8 mouse cellular contexts compared by ENCODE assay signal in genomic region chr9:108001922-108002770, GRCm38 (mm10). TPM values are rescaled to one million over a fixed set of nuclear protein-coding genes. Genes with fewer than 3 reads are reported as not detected.
DNase-seq lines count a peak whose midpoint lies in the region; ATAC-seq and TF ChIP-seq lines count a peak whose summit lies in the region.

Ip6k1 (plus strand) TSS chr9:108002501.

- H3K4me3 ChIP-seq in cortical plate, adult 2 months (ENCODE audit: insufficient read depth, low read length), result peak within 1 kb of the TSS; percentile 55
- H3K4me3 ChIP-seq in megakaryocyte, embryonic 14.5 days (replicated peaks), result peak within 1 kb of the TSS; percentile 99

- peak; percentile 99 for ATAC-seq in activated CD4-positive, CD25-positive, alpha-beta regulatory T cell, adult 4 months

- H3K9me3 ChIP-seq in megakaryocyte, embryonic 14.5 days, result no peaks in the 10 kb centered on the region

- TF ChIP-seq POLR2A in cortical plate, adult 2 months (IDR thresholded peaks at IDR 0.05; ENCODE audit: extremely low read depth, insufficient read depth, low read length), result peak; percentile 99

- H3K36me3 ChIP-seq in megakaryocyte, embryonic 14.5 days (replicated peaks; ENCODE audit: low read length), result peaks cover 55% of the 10 kb centered on the region

- peaks cover 4% of the 10 kb centered on the region for H3K4me1 ChIP-seq in cortical plate, adult 2 months (ENCODE audit: control insufficient read depth, insufficient read depth, low read length)
- peaks cover 65% of the 10 kb centered on the region for H3K4me1 ChIP-seq in megakaryocyte, embryonic 14.5 days

- H3K27me3 ChIP-seq in megakaryocyte, embryonic 14.5 days (replicated peaks), result no peaks in the 10 kb centered on the region

- H3K27ac ChIP-seq in cortical plate, adult 2 months (ENCODE audit: insufficient read depth, low read length), result peak within 1 kb of the TSS; percentile 80

- no peak for TF ChIP-seq CTCF in cortical plate, adult 2 months (IDR thresholded peaks at IDR 0.05; ENCODE audit: extremely low read depth, insufficient read depth, low read length)

- DNase-seq in gastrocnemius, adult 8-10 months (ENCODE audit: low spot score in 2 of 2), result peak; percentile 100
- peak; percentile 100 for DNase-seq in hindlimb bud, embryonic 11.5 days (ENCODE audit: extremely low spot score, low read depth, low spot score)
- DNase-seq in left cerebral cortex, adult 8-10 months (ENCODE audit: low spot score in 2 of 2), result peak; percentile 100
- peak; percentile 100 for DNase-seq in right cerebral cortex, postnatal 10 days (ENCODE audit: low spot score in 2 of 2)
- peak; percentile 100 for DNase-seq in urinary bladder, postnatal 25 days (ENCODE audit: low spot score)

RNA-seq across cellular contexts. Expression of gene Ip6k1, which starts in this region (rescaled TPM):
- polyA plus RNA-seq in activated CD4-positive, CD25-positive, alpha-beta regulatory T cell, adult 4 months (2017; shearing (Covaris generic)), result 10 to 100 TPM; 36.7 to 47.6 TPM
- polyA plus RNA-seq in cortical plate, adult 2 months (2012; rRNA removed), result 180 and 186 TPM in 2 replicates
- total RNA-seq in gastrocnemius, adult 8-10 months (2022), result 10 to 100 TPM; 19.7 to 22.9 (median 21.3) TPM
- 100 to 1,000 TPM; 187 to 219 (median 207) TPM for total RNA-seq in left cerebral cortex, adult 8-10 months (2022)
- 26.3 and 26.7 TPM in 2 replicates for polyA plus RNA-seq in megakaryocyte, embryonic 14.5 days (2012; ENCODE audit: insufficient read depth, low replicate concordance)

Comparison
In these comparisons a context has a peak if more than half of its experiments do, and no peak if none do; other contexts are left out.
1. Peak in every context shown above with its lines: DNase-seq, ATAC-seq, H3K4me3 ChIP-seq and H3K27ac ChIP-seq.
2. RNA of gene Ip6k1 (total RNA-seq): 187 to 219 TPM in left cerebral cortex, adult 8-10 months; 19.7 to 22.9 TPM in gastrocnemius, adult 8-10 months; every median in the first group is over 4 times any median in the second.